Comparison of ENCODE assay signal across 14 mouse cellular contexts in genomic region chr6:126569809-126570208, GRCm38 (mm10). TPM values are rescaled to one million over a fixed set of nuclear protein-coding genes. Genes with fewer than 3 reads are reported as not detected.
DNase-seq lines count a peak whose midpoint lies in the region; TF ChIP-seq lines count a peak whose summit lies in the region.
"Had no signal": no experiment of that assay in that cellular context is flagged by ENCODE, and none has a peak within 500 bp of the region (broad histone marks: within the 10 kb centered on the region; RNA-seq: fewer than 3 reads in every experiment).

No protein-coding gene starts in this region.

- intact Hi-C loops in gastrocnemius, adult 2 months (cut with DNase I) = no loop called here

- DNase-seq in layer of hippocampus, adult 8-10 months (ENCODE audit: low spot score in 2 of 2) = peak; percentile 62 to 76
- no peak for DNase-seq in layer of hippocampus, postnatal 10 days (ENCODE audit: low spot score in 2 of 2)
- DNase-seq in cerebellum, adult 18-20 months = peak; percentile 68 to 84
- DNase-seq in frontal cortex, postnatal 14 days (ENCODE audit: low spot score in 2 of 2) = peak; percentile 45 to 61
- peak; percentile 75 for DNase-seq in right cerebral cortex, postnatal 25 days
- no peak for DNase-seq in ovary, postnatal 10 days (ENCODE audit: low spot score)
- DNase-seq in yolk sac, embryonic 10.5 days (ENCODE audit: low spot score) = no peak
- no peak for DNase-seq in gastrocnemius, adult 2 months
- DNase-seq: heart, postnatal 10 days; thymus, postnatal 4 days had no signal

- no peak for TF ChIP-seq CTCF in gastrocnemius, adult 2 months (IDR thresholded peaks at IDR 0.05)

- H3K27ac ChIP-seq in gastrocnemius, adult 2 months = no peak overlapping the region
- H3K27ac ChIP-seq: intestine, embryonic 15.5 days; liver, embryonic 14.5 days had no signal

- no peak overlapping the region for H3K4me3 ChIP-seq in gastrocnemius, adult 2 months
- H3K4me3 ChIP-seq: intestine, embryonic 15.5 days had no signal

RNA-seq across cellular contexts. Expression of gene Kcna5, which starts 34.6 kb away (rescaled TPM):
- 1 to 10 TPM; 1.1 to 2.8 (median 1.7) TPM for total RNA-seq in layer of hippocampus, adult 8-10 months (2022)
- total RNA-seq in layer of hippocampus, postnatal 10 days (2021) = 1 to 10 TPM; 1.4 to 1.6 TPM
- 10 to 100 TPM in 1 of 2 experiments, 1 to 10 TPM in 1; 3.8 to 10.3 TPM for total RNA-seq in gastrocnemius, adult 2 months (2021)
- total RNA-seq: common myeloid progenitor, adult 5-6 weeks; monocyte, adult 5-6 weeks had no signal

Comparison
In these comparisons a context has a peak if more than half of its experiments do, and no peak if none do; other contexts are left out.
1. DNase-seq: peak in layer of hippocampus, adult 8-10 months (2 of 2), cerebellum, adult 18-20 months (2 of 2), frontal cortex, postnatal 14 days (2 of 2) and right cerebral cortex, postnatal 25 days (single experiment); none in layer of hippocampus, postnatal 10 days (0 of 2), ovary, postnatal 10 days (single experiment), yolk sac, embryonic 10.5 days (single experiment) and gastrocnemius, adult 2 months (single experiment).